Mouse (Mus musculus) liver, embryonic 14.5 days (tissue): ENCODE measurements around the gene Vmn2r88.

ENCODE experiments used
- CTCF ChIP-seq: IDR thresholded peaks from 2 replicates; pipeline ENCODE4 v1.5.1; 2016; ENCODE audit warnings: antibody characterized with exemption, low read depth, control low read depth
- EP300 ChIP-seq: IDR thresholded peaks from 2 replicates; pipeline ENCODE4 v1.6.1; 2016; ENCODE audit warnings: antibody characterized with exemption, low read depth

DNA sequence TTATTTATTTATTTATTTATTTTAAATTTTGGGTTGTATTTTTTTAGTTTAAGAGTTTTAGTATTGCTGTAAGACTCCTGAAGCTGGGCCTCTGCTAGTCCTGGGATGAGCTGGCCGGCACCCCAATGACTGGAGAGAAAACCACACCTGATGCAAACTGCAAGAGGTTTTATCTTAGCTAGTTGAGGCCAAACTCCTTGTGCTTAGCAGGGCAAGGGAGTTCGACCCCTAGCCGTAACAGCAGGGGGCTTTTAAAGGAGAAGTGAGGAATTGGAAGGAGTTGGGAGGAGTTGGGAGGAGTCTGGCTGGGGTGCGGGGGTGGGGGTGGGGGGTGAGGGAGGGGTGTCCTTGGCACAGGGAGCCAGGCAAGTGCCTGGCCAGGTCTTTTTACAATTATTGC is 28.3 kb downstream of the Vmn2r88 start:
- TF ChIP-seq CTCF, result no peak
- no peak for TF ChIP-seq EP300
